Mouse (Mus musculus): Measurements from ENCODE around the gene Gabpb1.
A peak's percentile ranks its signal among the peaks of the same experiment; 100 is the strongest.
"Not testable (repeated sequence)": the region's sequence is repeated elsewhere in the genome, so short reads cannot be mapped to it uniquely, and the experiment has no call there.

Gabpb1 gene

GRCm38 (mm10) chr2:126640298-126640697 is 35.8 kb downstream of the Gabpb1 start:
- peak; percentile 35 for DNase-seq (ENCODE audit: low read depth)

- DNase-seq (ENCODE audit: low read depth) = peak; percentile 89
These were observed 40.0 kb downstream of the Gabpb1 start for GRCm38 (mm10) chr2:126635939-126636823.

DNA sequence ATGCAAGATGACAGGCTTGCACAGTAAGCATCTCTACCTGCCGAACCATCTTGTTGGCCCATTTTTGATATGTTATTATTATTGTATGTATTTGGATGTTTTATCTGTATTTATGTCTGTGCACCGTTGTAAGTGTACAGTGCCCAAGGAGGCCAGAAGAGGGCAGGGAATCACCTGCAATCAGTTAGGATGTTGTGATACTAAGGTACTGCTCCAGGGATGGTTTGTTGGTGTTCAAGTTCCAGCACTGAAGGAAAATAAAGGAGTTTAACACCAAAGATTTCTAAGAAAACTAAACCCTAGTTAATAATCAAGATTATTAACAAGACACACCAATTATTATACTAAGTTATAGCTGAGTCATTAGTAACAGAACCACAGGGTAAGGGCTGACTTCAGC is 43.0 kb downstream of the Gabpb1 start:
- no peak for DNase-seq (ENCODE audit: low read depth)

DNA sequence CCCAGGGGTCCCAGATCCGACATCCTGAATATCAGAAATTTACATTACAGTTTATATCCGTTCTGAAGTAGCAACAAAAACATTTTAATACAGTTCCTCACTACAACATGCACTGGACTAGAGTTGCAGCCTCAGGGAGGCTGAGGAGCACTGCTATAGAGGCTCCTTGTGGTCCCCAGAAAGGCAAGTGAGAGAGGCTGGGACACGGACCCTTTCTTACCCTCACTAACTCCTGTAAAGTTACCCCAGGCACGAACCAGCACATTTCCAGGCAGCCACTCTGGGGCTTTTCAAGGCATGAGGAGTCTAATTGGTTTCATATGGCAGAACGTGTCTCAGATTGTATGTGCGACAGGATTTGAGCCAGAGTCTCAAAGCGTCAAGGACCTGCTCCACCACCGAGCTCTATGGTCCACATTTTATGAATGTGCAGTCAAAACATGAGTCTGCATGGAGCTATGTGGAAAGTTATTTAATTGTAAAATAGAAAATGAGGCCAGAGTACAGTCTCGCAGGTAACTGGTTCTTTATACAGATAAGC is 47.6 kb downstream of the Gabpb1 start:
- no peak for DNase-seq (ENCODE audit: low read depth)

DNA sequence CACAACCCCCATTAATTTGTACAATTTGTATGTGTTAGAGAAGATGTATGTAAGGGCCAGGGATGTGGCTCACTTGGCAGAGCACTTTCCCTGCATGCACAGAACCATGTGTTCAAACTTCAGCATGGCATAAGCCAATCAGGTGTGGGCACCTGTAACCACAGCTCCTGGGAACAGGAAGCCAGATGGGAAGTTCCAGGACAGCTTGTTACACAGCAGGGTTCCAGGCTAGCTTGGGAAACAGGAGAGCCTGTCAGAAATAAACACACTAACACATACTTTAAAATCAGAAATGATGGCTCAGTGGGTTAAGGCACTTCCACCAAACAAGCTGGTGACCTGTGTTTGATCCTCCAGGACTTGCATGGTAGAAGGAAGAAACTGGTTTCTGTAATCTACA is 53.0 kb downstream of the Gabpb1 start:
- DNase-seq (ENCODE audit: low read depth) = no peak

GRCm38 (mm10) chr2:126622455-126622854 is 53.7 kb downstream of the Gabpb1 start:
- DNase-seq (ENCODE audit: low read depth) = no peak

GRCm38 (mm10) chr2:126619249-126619704 is 56.9 kb downstream of the Gabpb1 start, which contains the start of gene Hdc:
Hdc (minus strand) TSS chr2:126619299.
- no peak for DNase-seq (ENCODE audit: low read depth)

- no peak for DNase-seq (ENCODE audit: low read depth)
These were observed 57.5 kb downstream of the Gabpb1 start for GRCm38 (mm10) chr2:126618470-126619179.

DNA sequence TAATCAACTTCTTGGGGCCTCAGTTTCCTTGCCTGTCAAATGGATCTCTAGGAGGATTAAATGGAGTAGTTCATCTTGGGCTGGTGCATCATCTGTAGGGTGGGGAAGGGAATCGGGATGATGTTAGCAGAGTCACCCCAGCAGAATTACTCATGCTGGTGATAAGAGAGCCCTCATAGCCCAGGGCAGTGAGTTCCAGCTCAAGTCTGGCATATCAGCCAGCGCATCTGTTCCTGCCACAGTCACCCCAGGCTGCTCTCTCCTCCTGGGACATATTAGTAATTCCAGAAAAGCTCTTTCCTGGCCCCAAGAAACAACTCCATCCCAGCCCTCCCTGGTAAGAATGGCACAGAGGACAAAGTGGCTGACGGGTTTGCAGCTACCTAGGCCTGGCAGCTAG is 60.8 kb downstream of the Gabpb1 start:
- DNase-seq (ENCODE audit: low read depth) = no peak

DNA sequence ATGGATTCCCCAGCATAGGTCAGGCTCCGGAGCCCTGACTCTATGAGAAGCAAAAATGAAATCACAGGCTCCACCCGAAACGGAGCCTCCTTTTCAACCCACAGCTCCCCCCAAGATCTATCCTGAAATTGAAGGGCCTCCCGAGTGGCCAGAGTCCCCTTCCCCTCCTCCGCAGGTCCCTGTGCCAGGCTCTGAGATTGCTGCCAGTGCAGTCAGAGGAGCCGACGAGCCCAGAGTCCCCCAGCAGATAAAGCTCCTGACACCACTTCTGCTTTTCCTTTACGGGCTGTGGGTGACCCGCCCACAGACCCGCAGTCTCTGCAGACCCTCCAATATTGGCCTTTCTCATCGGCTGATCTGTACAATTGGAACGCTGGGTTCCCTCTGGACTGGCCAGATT is 66.5 kb downstream of the Gabpb1 start:
- not testable (repeated sequence) for DNase-seq (ENCODE audit: low read depth)

- DNase-seq (ENCODE audit: low read depth) = no peak
These were observed 68.5 kb downstream of the Gabpb1 start for GRCm38 (mm10) chr2:126607553-126608203.

- DNase-seq (ENCODE audit: low read depth) = no peak
These were observed 69.5 kb downstream of the Gabpb1 start for GRCm38 (mm10) chr2:126606688-126607062.

DNA sequence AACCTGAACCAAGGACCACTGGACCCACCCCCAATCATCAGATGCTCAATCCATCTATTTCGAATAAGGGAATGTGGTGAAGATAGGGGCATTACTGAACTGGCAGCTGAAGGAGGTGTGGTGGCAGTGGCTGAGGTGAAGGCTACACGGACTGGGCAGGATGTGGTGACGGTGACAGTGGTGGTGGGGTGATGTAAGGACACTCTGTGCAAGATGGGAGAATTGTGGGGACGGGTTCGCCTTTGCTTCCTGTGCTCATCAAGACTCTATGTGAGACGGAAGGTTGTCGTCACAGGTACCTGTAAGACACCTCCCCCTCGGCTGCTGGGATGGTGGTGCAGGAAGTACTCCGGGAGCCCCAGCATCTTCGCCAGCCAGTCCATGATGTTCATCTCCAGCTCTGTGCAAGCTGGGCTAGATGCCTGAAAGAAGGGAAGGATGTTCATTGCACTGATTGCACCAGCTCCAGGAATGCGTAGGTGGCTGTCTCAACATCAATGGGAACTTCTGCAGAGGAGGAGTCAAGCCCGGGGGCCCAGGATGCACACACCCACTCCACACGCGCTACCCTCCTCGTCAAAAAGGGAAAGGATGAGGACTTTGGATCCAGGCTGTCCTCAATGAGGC is 70.0 kb downstream of the Gabpb1 start:
- peak; percentile 94 for DNase-seq (ENCODE audit: low read depth)

DNA sequence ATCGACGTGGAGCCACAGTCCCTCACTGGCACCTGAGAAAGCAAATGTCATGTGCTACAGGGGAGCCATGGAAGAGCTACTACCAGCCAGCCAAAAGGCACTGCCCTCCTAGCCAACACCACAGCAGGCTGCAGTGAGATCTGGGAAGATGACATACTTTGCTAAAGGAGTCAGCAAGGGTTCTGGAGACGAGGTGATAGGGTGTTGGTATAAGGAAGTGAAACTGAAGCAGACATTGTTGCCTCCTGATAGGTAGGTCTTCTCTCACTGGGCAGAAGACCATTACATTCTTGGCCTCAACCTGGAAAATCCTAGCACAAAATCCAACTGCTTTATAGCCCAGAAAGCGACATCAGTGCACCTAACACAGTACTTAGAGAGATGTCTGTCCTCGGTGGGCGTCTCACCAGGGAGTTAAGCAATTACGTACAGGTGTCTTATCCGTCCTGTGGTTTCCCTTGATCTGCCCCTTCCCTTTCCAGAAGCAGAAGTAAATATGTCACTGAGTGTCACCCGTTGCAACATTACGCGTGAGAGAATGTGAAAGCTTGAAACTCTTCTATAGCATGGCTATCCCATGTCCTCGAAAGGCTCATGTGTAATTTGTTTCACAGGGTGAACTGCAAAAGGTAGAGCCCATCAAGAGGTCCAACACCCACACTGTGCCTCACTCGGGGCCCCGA is 74.1 kb downstream of the Gabpb1 start:
- peak; percentile 42 for DNase-seq (ENCODE audit: low read depth)

GRCm38 (mm10) chr2:126600533-126600932 is 75.6 kb downstream of the Gabpb1 start:
- DNase-seq (ENCODE audit: low read depth) = no peak

DNA sequence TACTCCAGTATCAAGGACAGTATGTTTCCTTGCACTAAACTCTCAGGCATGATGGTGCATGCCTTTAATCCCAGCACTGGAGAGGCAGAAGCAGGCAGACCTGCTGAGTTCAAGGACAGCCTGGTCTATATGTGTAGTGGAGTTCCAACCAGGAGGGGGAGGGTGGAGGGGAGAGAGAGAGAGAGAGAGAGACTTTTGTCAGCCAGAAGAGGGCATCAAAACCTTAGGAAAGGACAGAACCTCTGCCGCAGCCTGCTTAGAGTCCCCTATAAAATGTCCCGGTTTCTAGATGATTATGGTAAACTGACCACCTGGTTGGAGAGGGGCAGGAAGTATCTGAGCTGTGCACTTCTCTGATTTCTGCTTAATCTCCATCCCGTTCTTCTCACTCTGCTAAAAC is 77.1 kb downstream of the Gabpb1 start:
- peak; percentile 69 for DNase-seq (ENCODE audit: low read depth)

GRCm38 (mm10) chr2:126598359-126598758 is 77.8 kb downstream of the Gabpb1 start:
- no peak for DNase-seq (ENCODE audit: low read depth)

GRCm38 (mm10) chr2:126597279-126598241 is 78.6 kb downstream of the Gabpb1 start:
- DNase-seq (ENCODE audit: low read depth) = peak; percentile 85

DNA sequence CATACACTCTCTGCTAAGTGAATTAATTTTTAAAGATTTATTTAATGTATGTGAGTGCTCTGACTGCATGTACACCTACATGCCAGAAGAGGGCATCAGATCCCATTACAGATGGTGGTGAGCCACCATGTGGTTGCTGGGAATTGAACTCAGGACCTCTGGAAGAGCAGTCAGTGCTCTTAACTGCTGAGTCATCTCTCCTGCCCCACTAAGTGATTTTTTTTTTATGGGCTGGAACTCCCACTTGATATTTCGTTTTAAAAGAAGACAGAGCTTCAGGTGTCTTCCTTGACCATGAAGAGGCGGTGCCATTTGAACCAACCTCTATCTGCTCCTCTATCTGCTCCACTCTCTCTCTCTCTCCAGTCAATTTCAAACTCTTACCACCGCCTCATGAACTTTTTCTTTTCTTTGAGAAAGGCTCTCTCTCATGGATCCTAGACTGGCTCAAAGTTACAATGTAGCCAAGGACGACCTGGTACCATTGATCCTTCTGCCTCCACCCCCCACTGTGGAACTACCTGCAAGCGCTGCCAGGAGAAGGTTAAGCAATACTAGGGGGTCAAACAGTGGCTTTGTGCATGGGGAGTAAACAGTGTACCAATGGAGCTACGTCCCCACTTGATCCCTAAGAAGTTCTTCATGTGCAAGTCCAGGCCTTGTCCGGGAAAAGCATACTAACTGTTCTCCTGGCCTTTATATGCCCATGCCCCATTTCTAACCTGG is 79.6 kb downstream of the Gabpb1 start:
- peak; percentile 27 for DNase-seq (ENCODE audit: low read depth)
